Mouse (Mus musculus) kidney, adult 8-10 months (tissue): ENCODE data around the gene Pappa2.

Experiments
- DNase-seq, 2 experiments: peaks; one replicate each; pipeline ENCODE4 v3.0.0; 2022

The Pappa2 gene

DNA sequence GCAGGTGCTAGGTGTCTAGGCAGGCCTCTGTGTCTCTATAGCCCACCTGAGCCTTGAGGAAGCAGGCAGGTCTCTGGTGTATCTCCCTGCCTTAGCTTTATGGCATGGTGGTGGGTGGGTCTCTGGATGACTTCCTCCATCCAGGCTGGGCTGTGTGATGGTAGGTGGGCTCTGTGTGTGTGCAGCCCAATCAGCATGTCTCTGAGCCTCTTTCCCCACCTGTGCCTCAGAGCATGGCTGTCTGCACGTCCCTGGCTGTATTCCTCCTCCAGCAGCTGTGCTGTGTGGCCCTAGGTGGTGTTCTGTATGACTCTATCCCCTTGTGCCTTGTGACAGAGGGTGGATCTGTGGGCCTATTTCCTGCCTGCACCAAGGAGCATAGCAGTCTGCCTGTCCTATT, at the start of gene Pappa2:
TSS of gene Pappa2 (minus strand) at position 101 of the 400 bp plus-strand sequence.
- DNase-seq: no peak

GRCm38 (mm10) chr1:159029106-159029505, 48.8 kb upstream of the Pappa2 start:
- DNase-seq: no peak

DNA sequence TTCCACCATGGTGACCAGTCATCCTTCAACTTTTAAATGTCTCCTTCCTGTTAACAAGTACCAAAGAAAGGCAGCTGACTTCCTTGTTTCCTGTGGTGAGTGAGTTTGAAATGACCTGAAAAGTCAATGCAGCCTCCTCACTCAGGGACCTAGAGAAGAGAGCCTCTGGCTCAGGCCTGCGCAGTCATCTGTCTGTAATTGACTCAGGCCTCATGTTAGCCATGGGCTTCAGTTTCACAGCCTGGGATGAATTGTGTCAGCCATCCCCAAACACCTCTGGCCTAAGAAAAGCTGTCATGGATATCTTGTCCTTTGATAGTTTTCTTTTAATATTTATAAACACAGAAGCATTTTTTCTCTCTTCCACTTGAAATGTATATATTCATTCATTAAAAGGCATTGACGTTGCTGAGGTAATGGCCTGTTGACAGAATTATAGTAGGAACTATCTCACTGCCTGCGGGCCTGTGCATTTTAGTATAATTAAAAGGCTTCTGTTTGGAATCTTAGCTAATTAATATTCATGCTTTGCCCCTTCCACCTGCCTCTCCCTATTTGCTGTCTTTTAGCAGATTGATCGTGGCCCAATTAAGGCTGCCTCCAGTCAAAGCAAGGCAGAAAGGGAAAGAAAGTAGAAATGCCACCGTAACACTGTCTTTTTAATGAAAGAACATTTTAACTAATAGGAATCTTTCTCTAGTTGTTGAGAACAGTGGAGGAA, 34.8 kb upstream of the Pappa2 start:
- no peak for DNase-seq

DNA sequence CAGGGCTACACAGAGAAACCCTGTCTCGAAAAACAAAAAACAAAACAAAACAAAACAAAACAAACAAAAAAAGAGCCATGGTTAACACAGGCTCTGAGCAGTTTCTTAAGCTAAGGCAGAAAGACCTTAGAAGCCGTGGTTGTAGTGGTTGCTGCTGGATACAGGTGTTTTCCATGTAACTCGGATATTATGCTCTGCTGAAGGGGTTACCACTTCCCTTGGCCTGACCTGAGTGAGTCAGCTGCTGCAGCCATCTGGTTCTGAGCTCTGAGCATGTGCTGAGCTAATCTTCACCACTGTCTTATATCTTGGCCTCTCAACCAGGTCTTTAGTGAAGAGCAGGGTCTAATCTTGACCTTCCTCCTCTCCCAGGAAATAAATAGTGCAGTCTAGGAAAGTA, 6.8 kb upstream of the Pappa2 start:
- no peak for DNase-seq

DNA sequence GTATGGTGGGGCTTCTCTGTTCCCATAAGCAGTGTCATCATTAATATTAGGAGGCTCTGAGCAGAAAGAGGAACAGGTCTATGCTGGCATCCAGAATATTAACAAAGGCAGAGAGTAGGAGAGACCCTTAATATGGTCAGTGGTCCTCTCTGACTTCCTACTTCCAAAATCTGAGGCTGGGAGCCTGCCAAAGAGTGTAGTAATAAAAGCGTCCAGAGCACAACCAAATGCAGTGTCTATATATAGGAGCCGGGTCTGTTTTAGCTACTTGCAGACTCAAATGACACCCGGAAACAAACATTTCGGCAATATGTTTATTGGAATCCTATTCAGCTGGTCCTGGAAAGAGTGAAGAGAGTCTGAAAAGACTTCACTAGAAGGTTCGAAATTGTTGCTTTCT, 17.9 kb downstream of the Pappa2 start:
- DNase-seq: no peak

DNA sequence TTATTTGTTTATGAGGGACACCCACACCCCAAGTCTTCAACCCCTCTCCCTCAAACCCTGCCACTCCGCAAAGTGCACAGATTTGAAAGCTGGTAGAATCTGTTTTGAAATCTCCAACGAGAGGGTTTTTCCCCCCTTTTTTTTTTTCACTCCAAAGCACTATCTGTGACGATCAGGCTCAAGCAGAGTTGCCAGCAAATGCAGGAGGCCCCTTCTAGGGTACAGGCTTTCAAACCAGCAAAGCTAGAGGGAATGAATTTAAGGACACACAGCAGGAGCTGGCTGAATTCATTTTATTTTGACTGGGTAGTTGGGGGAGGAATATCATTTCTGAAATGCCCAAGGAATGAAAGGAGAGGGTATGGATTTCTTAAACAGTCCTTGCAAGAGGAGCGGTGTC, 19.3 kb downstream of the Pappa2 start:
- no peak for DNase-seq

DNA sequence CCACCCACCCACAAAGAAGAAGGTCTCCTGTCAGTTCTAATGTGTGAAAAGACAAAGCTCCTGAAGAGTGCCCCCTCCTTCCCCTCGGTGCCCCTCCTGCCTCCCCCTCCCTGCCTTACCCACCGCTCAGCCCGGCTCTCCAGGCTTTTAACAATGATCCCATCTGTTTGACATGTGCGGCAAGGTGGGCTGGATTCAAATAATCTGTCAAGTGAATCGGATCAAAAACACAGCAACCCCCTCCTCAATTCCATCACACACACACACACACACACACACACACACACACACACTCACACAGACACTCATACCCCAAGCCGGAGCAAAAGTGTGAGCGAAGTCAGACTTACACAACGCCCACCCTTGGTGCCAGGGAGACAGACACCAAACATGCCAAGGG, 19.7 kb downstream of the Pappa2 start:
- no peak for DNase-seq

GRCm38 (mm10) chr1:158956361-158956760, 23.9 kb downstream of the Pappa2 start:
- DNase-seq: no peak

DNA sequence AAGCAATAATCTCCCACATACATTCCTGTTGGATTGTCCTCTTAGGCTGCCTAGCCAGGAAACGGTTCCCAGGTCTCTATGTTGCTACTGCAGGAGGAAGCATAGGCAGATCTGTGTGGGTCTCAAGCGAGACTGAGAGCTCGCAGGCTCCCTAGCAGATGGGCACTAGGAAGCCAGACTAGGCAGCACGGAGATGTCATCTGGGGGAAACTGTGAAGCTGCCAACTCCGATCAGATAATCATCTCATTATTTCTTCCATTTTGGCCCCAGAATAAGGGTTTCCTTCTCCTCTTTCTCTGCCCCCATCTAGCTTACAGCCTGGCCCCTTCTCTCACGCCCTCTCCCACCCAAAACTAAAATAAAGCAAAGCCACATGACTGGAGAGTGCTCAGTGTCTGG, 25.5 kb downstream of the Pappa2 start:
- DNase-seq: no peak

DNA sequence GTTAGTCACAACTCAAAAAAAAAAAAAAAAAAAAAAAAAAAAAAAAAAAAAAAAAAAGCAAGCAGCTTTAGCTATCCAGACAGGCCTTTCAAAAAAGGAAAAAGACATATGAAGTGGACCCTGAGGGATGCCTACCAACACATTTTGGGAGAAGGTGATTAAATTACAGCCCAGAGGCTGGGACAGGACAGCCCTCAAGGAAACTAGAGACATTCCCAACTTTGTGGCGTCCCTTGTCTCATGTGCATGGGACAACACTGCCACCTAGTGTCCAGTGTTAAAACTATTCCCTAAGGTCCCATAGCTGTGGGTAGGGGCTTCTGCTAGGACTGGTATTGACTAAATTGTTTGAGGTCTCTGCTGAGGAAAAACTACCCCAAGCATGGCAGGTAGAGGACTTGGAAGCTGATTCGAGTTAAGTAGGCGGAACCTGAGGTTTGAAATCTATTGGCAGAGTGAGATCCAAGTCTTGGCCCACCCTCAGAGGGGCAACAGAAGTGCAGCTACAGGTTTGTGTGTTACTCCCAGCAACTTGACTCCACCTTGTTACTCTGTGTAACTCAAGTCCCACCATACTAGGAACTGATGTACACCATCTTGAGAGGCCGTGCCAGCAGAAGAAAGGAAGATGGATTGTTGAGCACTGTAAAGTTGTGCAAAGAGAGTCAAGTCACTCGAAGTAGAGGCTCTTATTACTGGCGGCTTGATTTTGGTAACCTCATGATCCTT, 26.6 kb downstream of the Pappa2 start:
- peak; percentile 22 to 57 for DNase-seq

GRCm38 (mm10) chr1:158949041-158949440, 31.2 kb downstream of the Pappa2 start:
- DNase-seq: no peak

- DNase-seq: no peak
These were observed 32.1 kb downstream of the Pappa2 start for GRCm38 (mm10) chr1:158947981-158948735.

- no peak for DNase-seq
These were observed 35.4 kb downstream of the Pappa2 start for GRCm38 (mm10) chr1:158944936-158945335.

DNA sequence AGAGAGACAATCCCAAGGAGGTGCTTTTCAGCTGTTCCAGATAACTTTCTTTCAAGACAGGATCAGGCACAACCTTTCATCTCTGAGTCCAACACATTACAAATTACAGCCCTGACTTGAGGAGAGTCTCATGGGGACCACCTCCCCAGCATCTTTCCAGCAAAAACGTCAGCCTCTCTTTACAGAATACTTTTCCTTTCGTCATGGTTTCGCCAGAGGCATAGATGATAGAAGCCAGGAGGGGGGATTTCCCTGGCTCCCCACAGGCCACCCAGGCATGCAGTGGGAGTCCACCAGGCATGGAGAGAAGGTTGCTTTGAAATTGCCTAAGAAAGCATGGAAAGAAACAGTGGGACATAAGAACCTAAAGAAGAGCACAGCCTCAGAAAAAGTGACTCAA, 37.4 kb downstream of the Pappa2 start:
- no peak for DNase-seq

- no peak for DNase-seq
These were observed 39.3 kb downstream of the Pappa2 start for GRCm38 (mm10) chr1:158940966-158941365.

- DNase-seq: no peak
These were observed 45.8 kb downstream of the Pappa2 start for GRCm38 (mm10) chr1:158934447-158934846.

- no peak for DNase-seq
These were observed 49.0 kb downstream of the Pappa2 start for GRCm38 (mm10) chr1:158931202-158931827.

DNA sequence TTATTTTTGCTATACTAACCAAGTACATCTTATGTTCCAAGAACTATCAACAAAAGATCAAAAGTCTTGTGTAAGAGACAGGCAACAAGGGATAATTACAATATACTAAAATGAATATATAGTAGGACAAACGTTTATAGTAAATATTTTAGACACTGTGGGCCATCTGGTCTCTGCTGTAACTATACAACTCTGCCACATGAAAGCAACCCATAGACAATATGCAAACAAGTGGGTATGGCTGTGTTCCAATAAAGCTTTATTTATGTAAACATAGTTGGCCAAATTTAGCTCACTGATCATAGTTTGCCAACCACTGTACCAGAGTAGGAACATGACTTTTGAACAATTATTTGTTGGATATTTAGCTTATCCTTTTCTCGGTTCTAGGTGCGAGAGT, 50.9 kb downstream of the Pappa2 start:
- no peak for DNase-seq

DNA sequence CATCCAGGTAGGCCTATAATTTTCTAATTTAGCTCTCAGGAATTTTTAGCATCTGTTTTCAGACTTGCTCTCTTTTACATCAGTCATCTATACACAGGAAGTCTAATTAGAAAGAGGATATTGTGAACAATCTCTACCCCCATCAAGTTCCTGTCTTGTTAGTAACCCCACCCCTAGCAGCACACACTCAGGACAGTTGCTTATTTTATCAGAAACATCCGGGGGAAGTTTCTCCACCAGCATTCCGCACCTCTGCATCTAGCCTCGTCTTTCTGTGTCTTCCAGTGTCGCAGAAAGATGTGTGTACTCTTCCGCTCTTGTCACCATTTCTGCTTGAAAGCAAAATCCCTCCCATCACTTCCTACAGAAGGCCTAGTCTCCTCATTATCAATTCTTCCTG, 59.8 kb downstream of the Pappa2 start:
- DNase-seq: no peak

GRCm38 (mm10) chr1:158918890-158919289, 61.4 kb downstream of the Pappa2 start:
- DNase-seq: no peak

DNA sequence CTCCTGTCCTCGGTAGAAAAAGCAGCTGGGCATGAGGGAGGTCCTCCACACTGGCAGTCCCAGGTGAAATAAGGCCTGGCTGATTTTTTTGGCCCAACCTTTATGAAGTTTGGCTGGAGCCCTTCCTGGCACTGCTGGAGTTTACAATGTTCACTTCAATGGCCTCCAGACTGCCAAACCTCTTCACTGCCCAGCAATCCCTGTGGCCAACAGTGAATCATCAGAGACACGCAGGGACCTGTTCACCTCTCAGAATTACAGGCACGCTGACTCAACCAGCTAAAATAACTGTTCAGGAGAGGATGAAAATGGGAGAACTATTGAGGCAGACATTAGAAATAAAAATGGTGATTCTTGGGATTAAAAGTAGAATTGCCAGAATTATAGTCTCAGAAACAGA, 63.2 kb downstream of the Pappa2 start:
- no peak for DNase-seq

DNA sequence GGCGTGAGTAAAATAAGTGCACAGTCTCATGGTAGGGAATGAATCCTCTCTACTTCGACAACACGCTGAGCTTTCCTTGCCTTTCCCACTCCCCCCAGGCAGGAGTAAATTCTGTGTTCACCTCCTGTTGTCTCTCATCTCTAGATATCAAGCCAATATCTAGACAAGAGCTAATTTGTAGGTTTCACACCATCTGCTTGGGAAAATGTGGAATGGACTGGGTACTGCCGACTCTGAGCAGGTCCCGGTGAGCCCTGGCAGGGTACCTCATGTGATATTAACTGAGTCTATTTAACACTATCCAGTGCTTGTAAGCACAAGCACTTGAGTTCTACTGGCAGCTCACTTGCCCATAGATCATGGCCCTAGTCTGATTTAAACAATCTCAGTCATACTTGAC, 64.7 kb downstream of the Pappa2 start:
- DNase-seq: no peak

DNA sequence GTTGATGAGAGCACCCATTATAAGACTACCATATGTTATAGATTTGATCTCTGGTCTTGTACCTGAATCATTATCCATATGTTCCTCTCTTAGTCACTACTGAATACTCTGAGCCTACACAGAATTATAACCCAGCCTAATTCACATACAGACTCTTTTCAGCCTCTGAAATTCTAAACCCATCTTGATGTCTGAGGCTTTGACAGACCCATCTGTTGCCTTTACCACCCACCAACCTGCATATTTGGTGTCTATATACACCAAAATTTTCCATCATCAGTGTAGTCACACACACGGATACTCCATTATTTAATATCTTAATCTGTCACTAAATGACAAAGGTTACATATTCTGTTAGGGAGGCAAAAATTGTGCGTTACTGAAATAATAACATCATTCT, 69.6 kb downstream of the Pappa2 start:
- no peak for DNase-seq
